Mouse (Mus musculus): ENCODE results near the gene Zfp879.

DNA sequence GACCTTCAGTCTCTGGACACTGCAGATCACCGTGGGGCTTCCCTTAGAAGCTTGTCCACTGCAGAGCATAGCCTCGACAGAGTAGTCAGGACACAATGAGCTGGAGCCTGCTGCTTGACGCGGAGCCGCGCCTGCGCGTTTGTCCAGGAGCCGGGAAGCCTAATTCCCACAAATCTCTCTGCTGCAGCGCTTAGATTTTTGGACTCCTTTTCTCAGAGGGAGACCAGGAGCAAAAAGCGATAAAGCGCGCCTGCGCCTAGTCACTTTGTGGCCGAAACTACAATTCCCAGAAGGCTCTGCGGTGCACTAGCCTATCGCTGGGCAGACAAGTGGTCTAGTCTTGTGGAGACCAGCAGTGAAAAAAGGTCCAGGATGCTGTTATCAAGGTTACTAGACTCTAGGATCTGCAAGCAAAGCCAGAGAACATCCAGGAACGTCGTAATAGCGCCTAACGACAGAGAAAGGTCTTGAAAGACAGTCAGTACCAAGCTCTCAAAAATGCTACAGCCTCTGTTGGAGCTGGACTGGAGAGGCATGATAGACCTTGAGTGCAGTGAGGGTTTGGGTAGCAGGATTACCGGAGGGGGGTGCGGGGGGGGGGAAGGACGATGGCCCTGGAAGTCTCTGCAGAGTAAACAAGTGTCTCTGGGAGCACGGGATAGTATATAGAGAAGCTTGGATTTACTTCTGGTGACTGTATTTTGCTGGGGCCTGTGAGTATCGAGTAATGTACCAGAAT is 46.2 kb upstream of the Zfp879 start, which contains the start of gene Zfp454:
- TF ChIP-seq CTCF (IDR thresholded peaks at IDR 0.05; ENCODE audit: low read depth), result no peak
- no peak for TF ChIP-seq EP300 (optimal IDR thresholded peaks at IDR 0.05)
